Mouse (Mus musculus): ENCODE measurements around the gene Rps6kb1.
A peak's percentile ranks its signal among the peaks of the same experiment; 100 is the strongest.

- TF ChIP-seq POLR2A (IDR thresholded peaks at IDR 0.05; ENCODE audit: control insufficient read depth in 1 of 2, insufficient read depth in 1 of 2, low read depth in 1 of 2, low read length in 2 of 2, poor library complexity in 1 of 2) = no peak; a peak in 1 of 4 replicates
- no peak for TF ChIP-seq CTCF (IDR thresholded peaks at IDR 0.05 in 2 of 3, conservative IDR thresholded peaks at IDR 0.05 in 1 of 3; ENCODE audit: control insufficient read depth in 1 of 3, insufficient read depth in 1 of 3, low read depth in 2 of 3, low read length in 3 of 3, poor library complexity in 1 of 3, severe bottlenecking in 1 of 3)
- no peak for TF ChIP-seq GABPA (IDR thresholded peaks at IDR 0.05; ENCODE audit: low read depth, low read length)
- no peak for TF ChIP-seq ZKSCAN1 (IDR thresholded peaks at IDR 0.05; ENCODE audit: low read depth, low read length)
- no peak for TF ChIP-seq ELF1 (IDR thresholded peaks at IDR 0.05; ENCODE audit: low read depth, low read length)
- 0 out of 2 replicates have a peak, but pooled peaks have one; percentile 27 for TF ChIP-seq BHLHE40 (IDR thresholded peaks at IDR 0.05; ENCODE audit: borderline replicate concordance, low read depth, low read length)
- no peak for TF ChIP-seq E2F4 (IDR thresholded peaks at IDR 0.05; ENCODE audit: borderline replicate concordance, low read depth, low read length)
- TF ChIP-seq MAFK (IDR thresholded peaks at IDR 0.05; ENCODE audit: borderline replicate concordance, low read depth, low read length) = no peak
- no peak for TF ChIP-seq GATA1 (IDR thresholded peaks at IDR 0.05; ENCODE audit: low read depth, low read length)
Observed at GRCm38 (mm10) chr11:86586177-86586867, 41.7 kb upstream of the Rps6kb1 start.
